Mouse (Mus musculus): Measurements from ENCODE around the gene Traf7.

The Traf7 gene

DNA sequence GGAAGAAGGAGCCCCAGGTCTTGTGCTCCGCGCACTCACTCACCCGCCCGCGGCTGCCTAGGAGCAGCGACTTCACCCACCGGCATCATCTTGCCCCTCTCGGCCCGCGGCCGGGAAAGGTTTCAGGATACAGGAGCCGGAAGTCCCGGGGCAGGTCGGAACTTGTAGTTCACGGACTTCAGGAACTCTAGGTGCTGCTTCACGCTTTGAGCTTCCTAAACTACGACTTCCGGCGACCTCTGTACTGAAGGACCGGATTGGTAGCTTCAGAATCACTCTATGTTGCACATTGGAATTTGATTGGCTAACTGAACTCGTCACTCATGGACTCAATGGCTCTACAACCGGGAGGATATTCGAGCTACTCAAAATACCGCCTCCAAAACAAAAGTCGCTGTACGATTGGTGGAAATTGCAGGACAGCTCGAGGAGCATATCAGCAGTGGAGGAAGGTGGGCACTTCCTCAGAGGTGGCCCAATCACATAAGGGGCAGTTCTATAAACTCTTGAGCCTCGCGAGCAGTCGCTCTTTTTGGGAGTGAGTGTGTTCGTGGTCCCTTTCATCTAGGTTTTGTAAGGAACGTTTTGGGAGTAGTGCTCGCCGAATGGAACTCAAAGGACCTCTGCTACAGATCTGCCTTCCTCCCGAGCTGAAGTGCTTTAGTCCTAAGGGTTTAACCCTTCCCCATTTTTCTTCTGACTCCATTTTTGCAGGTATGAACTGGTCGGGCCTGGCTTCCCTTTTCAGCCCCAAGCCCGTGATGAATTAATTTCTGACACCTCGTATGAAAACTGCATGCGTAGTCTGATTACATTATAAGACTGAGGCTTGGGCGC is at the start of gene Traf7:
Traf7 (minus strand) TSS at position 216 of the 837 bp plus-strand sequence.
- DNase-seq (ENCODE audit: low spot score): peak; percentile 95

GRCm38 (mm10) chr17:24573811-24574210 is 46.1 kb upstream of the Traf7 start:
- DNase-seq (ENCODE audit: low spot score): no peak

- DNase-seq (ENCODE audit: low spot score): no peak
These were observed 45.0 kb upstream of the Traf7 start for GRCm38 (mm10) chr17:24572651-24573245.

GRCm38 (mm10) chr17:24569837-24570236 is 42.1 kb upstream of the Traf7 start:
- no peak for DNase-seq (ENCODE audit: low spot score)

DNA sequence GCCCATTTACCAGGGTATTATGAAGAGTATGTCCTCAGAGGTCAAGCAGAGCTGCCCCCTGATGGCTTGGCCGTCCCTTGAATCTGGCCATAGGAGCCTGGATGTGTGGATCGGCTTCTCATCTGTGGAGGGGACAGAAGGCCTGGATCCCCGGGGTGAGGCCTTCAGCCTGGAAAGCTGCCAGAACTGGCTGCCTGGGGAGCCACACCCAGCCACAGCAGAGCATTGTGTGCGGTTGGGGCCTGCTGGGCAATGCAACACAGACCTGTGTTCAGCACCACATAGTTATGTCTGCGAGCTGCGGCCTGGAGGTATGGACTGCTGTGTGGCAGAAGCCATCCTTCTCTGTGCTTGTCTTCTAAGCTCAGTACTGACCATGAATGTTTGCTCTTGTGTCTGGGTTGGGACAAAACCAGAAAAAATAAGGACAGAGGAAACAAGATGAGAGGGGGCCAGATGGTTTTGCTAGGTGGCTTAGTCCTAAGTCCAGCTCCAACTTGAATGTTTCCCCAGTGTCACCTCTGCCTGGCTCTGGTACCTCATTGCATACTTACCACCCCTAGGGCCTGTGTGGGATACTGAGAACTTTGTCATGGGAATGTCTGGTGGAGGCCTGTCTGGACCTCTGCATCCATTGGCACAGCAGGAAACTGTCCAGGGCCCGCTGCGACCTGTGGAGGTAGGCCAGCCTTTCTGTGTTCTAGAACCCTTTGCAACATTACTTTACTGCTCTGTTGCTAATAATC is 39.5 kb upstream of the Traf7 start:
- no peak for DNase-seq (ENCODE audit: low spot score)

- no peak for DNase-seq (ENCODE audit: low spot score)
These were observed 38.1 kb upstream of the Traf7 start for GRCm38 (mm10) chr17:24565792-24566191.

GRCm38 (mm10) chr17:24565092-24565491 is 37.4 kb upstream of the Traf7 start:
- DNase-seq (ENCODE audit: low spot score): no peak

GRCm38 (mm10) chr17:24564422-24564821 is 36.7 kb upstream of the Traf7 start:
- no peak for DNase-seq (ENCODE audit: low spot score)

DNA sequence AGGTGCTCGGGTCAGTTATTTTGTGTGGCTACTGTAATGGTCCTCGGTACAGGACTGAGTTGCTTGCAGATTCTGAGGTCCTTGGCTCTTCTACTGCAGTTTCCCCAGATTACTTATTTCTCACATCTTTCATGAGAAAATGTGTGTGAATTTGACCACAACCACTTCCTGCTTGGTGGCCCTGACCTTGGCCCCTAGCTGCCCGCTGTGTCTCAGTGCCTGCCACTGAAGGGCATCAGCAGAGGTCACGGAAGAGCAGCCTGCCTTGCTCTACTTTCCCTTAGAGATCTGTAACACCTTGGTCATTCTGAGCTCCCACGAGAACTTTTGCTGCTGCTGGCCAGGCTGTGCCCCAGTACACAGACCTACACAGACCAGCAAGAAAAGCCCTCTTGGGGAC is 35.9 kb upstream of the Traf7 start:
- DNase-seq (ENCODE audit: low spot score): no peak

GRCm38 (mm10) chr17:24561592-24561991 is 33.9 kb upstream of the Traf7 start:
- DNase-seq (ENCODE audit: low spot score): peak; percentile 13

DNA sequence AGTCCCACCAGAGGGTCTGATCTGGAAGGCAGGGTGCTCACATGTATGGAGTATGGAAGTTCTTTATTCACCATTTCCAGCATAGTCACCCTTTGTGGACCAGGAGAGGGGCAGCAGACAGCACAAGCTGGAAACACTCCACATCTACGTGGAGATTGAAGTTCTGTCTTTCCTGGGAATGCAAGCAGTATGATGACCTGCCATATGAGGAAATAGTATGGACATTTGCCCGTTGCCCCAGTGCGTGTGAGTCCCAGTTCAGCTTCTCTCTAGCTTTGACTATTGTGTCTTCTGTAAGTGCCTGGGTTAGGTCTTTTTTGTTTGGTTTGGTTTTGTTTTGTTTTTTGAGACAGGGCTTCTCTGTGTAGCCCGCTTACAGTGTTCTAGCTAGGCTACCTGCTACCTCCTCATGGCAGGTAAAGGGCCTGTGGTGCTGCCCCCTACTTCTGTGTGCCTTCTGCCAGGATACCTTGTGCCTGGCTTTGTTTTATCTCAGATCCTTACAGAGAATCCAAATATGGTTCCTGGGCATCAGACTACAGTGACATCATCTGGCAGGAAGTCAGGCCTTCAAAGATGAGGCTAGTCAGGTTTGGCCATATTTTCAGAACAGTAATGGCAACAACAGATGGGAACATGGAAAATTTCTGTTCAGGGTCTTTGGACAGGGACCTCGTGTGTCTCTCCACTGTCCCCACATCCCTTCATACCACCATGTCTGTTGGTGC is 32.7 kb upstream of the Traf7 start:
- no peak for DNase-seq (ENCODE audit: low spot score)

- no peak for DNase-seq (ENCODE audit: low spot score)
These were observed 31.4 kb upstream of the Traf7 start for GRCm38 (mm10) chr17:24559146-24559545.

- no peak for DNase-seq (ENCODE audit: low spot score)
These were observed 30.9 kb upstream of the Traf7 start for GRCm38 (mm10) chr17:24558600-24559099.

- DNase-seq (ENCODE audit: low spot score): no peak
These were observed 29.4 kb upstream of the Traf7 start for GRCm38 (mm10) chr17:24557091-24557490.

- no peak for DNase-seq (ENCODE audit: low spot score)
These were observed 23.3 kb upstream of the Traf7 start for GRCm38 (mm10) chr17:24551050-24551444.

DNA sequence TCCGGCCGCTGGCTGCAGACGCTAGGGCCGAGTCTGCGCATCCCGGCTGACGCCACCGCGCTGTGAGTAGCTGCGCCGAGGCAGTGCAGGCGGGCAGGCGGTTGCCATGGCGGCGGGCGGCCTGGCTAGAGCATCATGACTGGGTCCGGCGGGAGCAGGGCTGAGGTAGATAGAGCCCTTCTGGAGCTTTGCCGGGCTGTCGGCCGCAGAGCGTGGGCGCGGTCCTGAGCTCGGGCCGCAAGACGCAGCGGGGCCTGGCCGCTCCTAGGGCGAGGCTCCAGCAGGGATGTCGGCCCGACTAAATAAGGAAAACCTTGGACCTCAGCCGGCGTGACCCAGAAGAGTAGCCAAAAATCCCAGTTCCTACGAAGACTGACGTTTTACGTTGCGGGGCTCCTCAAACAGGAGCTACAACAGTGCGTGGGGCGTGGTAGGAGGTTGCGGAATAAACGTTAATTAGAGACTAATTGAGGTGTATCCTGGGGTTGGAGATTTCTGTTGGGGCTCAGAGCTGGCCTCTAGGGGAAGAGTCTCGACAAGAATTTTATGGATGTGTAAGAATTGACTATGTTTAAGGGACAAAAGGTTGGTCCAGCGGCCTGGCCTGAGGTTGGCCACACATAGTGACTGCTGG is 22.8 kb upstream of the Traf7 start:
- DNase-seq (ENCODE audit: low spot score): no peak

DNA sequence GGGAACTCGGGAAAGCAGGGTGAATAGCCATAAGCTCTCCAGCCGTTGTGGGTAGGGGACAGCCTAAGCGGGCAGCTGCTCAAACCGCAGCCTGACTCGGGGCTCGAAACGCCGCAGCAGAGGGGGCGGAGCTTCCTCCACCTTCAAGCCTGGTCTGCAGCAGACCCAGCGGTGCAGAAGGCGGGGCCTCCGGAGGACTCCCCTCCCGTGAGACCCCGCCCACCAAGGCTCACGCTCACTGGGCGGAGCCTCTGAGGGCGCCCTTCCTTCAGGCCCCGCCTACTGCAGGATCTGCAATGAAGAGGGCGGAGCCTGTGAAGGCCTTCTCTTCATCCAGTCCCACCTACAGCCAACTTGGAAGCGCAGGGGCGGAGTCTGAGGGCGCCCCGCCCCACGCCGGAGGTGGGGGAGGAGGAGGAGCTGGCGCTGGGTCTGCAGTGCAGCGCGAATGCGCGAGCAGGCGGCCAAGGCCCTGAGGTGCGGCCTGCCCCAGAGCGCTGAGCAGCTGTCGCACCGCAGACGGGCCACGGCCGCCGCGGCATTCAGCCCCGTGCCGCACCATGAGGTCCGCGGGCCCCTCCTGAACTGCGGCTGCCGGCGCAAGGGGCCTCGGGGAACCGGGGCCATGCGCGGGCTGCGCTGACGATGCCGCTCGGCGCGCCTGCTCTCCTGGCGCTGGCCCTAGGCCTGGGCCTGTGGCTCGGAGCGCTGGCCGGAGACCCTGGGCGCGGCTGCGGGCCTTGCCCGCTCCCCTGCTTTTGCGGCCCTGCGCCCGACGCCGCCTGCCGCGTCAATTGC is 22.1 kb upstream of the Traf7 start, which contains the start of gene Pkd1:
Pkd1 (plus strand) TSS at position 217 of the 798 bp plus-strand sequence.
- DNase-seq (ENCODE audit: low spot score): peak; percentile 100

DNA sequence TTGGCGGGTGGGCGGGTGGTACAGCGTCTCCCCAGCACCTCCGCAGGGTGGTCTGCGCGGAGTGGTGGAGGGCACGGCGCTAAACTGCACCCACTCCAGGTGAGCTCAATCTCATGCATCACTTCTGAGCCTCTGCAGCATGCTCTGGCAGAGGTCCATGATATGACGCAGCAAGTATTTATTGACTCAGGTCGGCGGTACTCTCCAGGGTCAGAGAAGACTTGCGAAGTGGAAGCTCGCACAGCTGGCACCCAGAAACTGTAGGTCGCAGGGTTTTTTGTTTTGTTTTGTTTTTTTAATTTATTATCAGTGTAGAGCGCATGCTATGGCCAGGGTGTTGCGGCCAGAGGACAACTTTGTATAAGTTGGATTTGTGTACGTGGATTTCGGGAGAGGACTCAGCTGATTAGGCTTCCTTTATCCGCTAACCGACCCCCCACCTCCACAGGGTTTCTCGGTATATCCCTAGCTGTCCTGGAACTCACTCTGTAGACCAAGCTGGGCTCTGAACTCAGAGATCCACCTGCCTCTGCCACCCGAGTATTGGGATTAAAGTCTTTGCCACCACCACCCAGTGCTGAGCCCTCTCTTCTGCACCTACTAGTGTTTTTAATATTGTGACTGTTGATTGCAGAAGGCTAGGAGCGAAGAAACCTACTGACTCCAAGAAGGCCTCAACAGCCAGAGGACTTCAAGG is 21.3 kb upstream of the Traf7 start:
- DNase-seq (ENCODE audit: low spot score): peak; percentile 55

DNA sequence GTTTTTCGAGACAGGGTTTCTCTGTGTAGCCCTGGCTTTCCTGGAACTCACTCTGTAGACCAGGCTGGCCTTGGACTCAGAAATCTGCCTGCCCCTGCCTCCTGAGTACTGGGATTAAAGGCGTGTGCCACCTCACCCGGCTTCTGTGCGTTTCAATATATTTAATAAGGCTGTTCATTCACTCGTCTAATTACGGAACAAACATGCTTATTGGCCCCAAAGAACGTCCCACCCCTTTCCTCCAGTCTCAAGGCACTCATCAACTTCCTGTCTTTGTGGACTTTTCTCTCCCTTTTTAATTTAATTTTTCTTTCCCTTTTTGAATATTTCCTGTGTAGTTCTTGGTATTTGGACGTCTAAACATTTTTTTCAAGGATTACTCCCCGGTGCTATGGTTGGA is 20.7 kb upstream of the Traf7 start:
- peak; percentile 57 for DNase-seq (ENCODE audit: low spot score)

DNA sequence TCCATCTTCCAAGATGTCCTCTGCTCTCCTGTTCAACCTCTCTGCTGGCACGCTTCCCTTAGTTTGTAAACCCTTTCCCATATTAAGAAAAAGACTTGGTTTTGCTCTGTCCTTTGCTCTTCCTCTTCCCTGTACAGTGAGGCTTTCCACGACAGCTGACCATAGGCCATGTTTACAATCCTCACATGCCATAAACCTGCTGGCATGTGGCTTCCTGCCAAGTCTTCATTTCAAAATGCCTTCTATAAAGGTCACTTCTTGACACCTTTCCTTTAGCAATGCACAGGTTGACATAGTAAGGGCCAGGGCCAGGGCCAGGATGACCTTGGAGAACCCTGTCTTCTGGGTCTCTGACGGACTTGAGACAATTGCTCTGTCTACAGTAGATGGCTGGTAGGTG is 18.5 kb upstream of the Traf7 start:
- no peak for DNase-seq (ENCODE audit: low spot score)
